Mouse (Mus musculus) frontal cortex, postnatal 14 days (tissue): ENCODE results near the gene Csf3.
A peak's percentile ranks its signal among the peaks of the same experiment; 100 is the strongest.
"Not testable (repeated sequence)": the region's sequence is repeated elsewhere in the genome, so short reads cannot be mapped to it uniquely, and the experiment has no call there.

ENCODE experiments used
- DNase-seq, 2 experiments: peaks; one replicate each; pipeline ENCODE4 v3.0.0; 2022; ENCODE audit warnings: low spot score in 2 of 2

Csf3 gene

GRCm38 (mm10) chr11:98696454-98697216 lies 4.4 kb upstream of the Csf3 start:
- DNase-seq, result no peak

GRCm38 (mm10) chr11:98697225-98697624 lies 3.8 kb upstream of the Csf3 start:
- DNase-seq, result no peak

- DNase-seq, result no peak
These were observed 2.0 kb upstream of the Csf3 start for GRCm38 (mm10) chr11:98698849-98699640.

GRCm38 (mm10) chr11:98699911-98700310 lies 1.2 kb upstream of the Csf3 start:
- peak; percentile 40 to 74 for DNase-seq

GRCm38 (mm10) chr11:98702323-98702722 lies 1.3 kb downstream of the Csf3 start:
- DNase-seq, result no peak

- no peak for DNase-seq
These were observed 4.0 kb downstream of the Csf3 start for GRCm38 (mm10) chr11:98705021-98705420.

GRCm38 (mm10) chr11:98707401-98708281 lies 6.6 kb downstream of the Csf3 start:
- DNase-seq, result no peak

- no peak for DNase-seq
These were observed 7.4 kb downstream of the Csf3 start for GRCm38 (mm10) chr11:98708282-98708956.

GRCm38 (mm10) chr11:98709001-98709741 lies 8.1 kb downstream of the Csf3 start:
- no peak for DNase-seq

- DNase-seq, result peak in 1 of 2 experiments; percentile 71
These were observed 9.5 kb downstream of the Csf3 start for GRCm38 (mm10) chr11:98710416-98711045.

GRCm38 (mm10) chr11:98711046-98711434 lies 10.0 kb downstream of the Csf3 start:
- no peak for DNase-seq

GRCm38 (mm10) chr11:98712009-98712408 lies 10.9 kb downstream of the Csf3 start:
- not testable (repeated sequence) for DNase-seq

GRCm38 (mm10) chr11:98713703-98714102 lies 12.6 kb downstream of the Csf3 start:
- no peak for DNase-seq

GRCm38 (mm10) chr11:98715946-98716345 lies 14.9 kb downstream of the Csf3 start:
- no peak for DNase-seq

- DNase-seq, result peak; percentile 69 to 71
These were observed 16.8 kb downstream of the Csf3 start for GRCm38 (mm10) chr11:98717904-98718303.

GRCm38 (mm10) chr11:98720756-98721155 lies 19.7 kb downstream of the Csf3 start:
- DNase-seq, result no peak

GRCm38 (mm10) chr11:98721458-98722226 lies 20.6 kb downstream of the Csf3 start:
- DNase-seq, result peak in 1 of 2 experiments; percentile 62

GRCm38 (mm10) chr11:98723098-98723497 lies 22.0 kb downstream of the Csf3 start:
- no peak for DNase-seq

GRCm38 (mm10) chr11:98725926-98726506 lies 25.0 kb downstream of the Csf3 start:
- peak in 1 of 2 experiments; percentile 5 for DNase-seq
